Mouse (Mus musculus): ENCODE measurements around the gene Ccdc169.

DNA sequence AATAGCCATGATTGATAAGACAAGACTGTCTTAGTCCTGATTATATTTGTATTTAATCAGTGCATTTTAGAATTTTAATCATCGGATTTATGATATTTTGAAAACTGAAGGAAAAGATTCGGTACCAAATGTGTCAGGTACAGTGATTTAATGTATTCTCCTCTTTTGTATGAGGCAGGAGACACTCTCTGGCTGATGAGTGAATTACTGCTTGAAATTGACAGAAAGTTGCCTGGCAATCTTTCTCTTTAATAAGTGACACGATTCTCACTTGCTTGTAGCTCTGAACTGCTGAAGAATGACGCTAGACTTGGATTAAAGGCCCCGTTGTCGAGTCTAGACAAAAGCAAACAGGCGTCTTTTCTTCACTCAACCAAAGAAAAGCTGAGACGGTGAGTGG, 57.7 kb downstream of the Ccdc169 start:
- TF ChIP-seq FLI1 (IDR thresholded peaks at IDR 0.05; ENCODE audit: low read length), result no peak
- no peak for TF ChIP-seq GATA1 (IDR thresholded peaks at IDR 0.05; ENCODE audit: borderline replicate concordance, low read length)

All from megakaryocyte, embryonic 14.5 days (primary cell).